Mouse (Mus musculus): ENCODE measurements at regions not wholly inside any gene's neighbourhood (a gene's known extent, or its start where the extent isn't known, plus 50 kb on each side); places are given as distances from the start of the nearest gene placed in this dataset.
A peak's percentile ranks its signal among the peaks of the same experiment; 100 is the strongest.

- no peak overlapping the region for H3K27ac ChIP-seq (ENCODE audit: low read depth, low read length)
- no peaks in the 10 kb centered on the region for H3K36me3 ChIP-seq (ENCODE audit: control insufficient read depth, insufficient read depth, low read length)
- no peak overlapping the region for H3K9ac ChIP-seq (ENCODE audit: low read depth, low read length)
- no peak overlapping the region for H3K4me3 ChIP-seq (ENCODE audit: low read length)
- H3K27me3 ChIP-seq (ENCODE audit: control insufficient read depth, insufficient read depth, low read length), result no peaks in the 10 kb centered on the region
- H3K4me2 ChIP-seq (replicated peaks; ENCODE audit: low read depth, low read length), result no peak overlapping the region
- no peaks in the 10 kb centered on the region for H3K9me3 ChIP-seq (ENCODE audit: control insufficient read depth, low read length)
- no peaks in the 10 kb centered on the region for H3K4me1 ChIP-seq (ENCODE audit: control insufficient read depth, insufficient read depth, low read length)
- no peak for ATAC-seq (ENCODE audit: low FRiP score, low TSS enrichment)
- 83% methylated on average over 4 of the region's 4 CpGs for WGBS
These were observed 129.9 kb downstream of the Mtx2 start for GRCm38 (mm10) chr2:74955281-74956128.

GRCm38 (mm10) chr2:74956129-74956450 lies 130.5 kb downstream of the Mtx2 start:
- H3K27me3 ChIP-seq (ENCODE audit: control insufficient read depth, insufficient read depth, low read length), result no peaks in the 10 kb centered on the region
- WGBS, result 100% methylated on average over 1 of the region's 1 CpGs
- no peaks in the 10 kb centered on the region for H3K36me3 ChIP-seq (ENCODE audit: control insufficient read depth, insufficient read depth, low read length)
- H3K4me3 ChIP-seq (ENCODE audit: low read length), result no peak overlapping the region
- no peaks in the 10 kb centered on the region for H3K9me3 ChIP-seq (ENCODE audit: control insufficient read depth, low read length)
- no peak overlapping the region for H3K4me2 ChIP-seq (replicated peaks; ENCODE audit: low read depth, low read length)
- ATAC-seq (ENCODE audit: low FRiP score, low TSS enrichment), result no peak
- H3K4me1 ChIP-seq (ENCODE audit: control insufficient read depth, insufficient read depth, low read length), result no peaks in the 10 kb centered on the region
- no peak overlapping the region for H3K9ac ChIP-seq (ENCODE audit: low read depth, low read length)
- no peak overlapping the region for H3K27ac ChIP-seq (ENCODE audit: low read depth, low read length)

- ATAC-seq (ENCODE audit: low FRiP score, low TSS enrichment), result no peak
- Histone ChIP-seq H3K9me3 (ENCODE audit: control insufficient read depth, low read length) (no peaks in the 10 kb centered on the region), H3K27ac (ENCODE audit: low read depth, low read length) (no peak overlapping the region), H3K4me2 (replicated peaks; ENCODE audit: low read depth, low read length) (no peak overlapping the region), H3K4me3 (ENCODE audit: low read length) (no peak overlapping the region), H3K4me1 (ENCODE audit: control insufficient read depth, insufficient read depth, low read length) (no peaks in the 10 kb centered on the region), H3K36me3 (ENCODE audit: control insufficient read depth, insufficient read depth, low read length) (no peaks in the 10 kb centered on the region), H3K9ac (ENCODE audit: low read depth, low read length) (no peak overlapping the region), H3K27me3 (ENCODE audit: control insufficient read depth, insufficient read depth, low read length) (no peaks in the 10 kb centered on the region)
- 93% methylated on average over 2 of the region's 2 CpGs for WGBS
These were observed 131.0 kb downstream of the Mtx2 start for GRCm38 (mm10) chr2:74956556-74956955.

GRCm38 (mm10) chr2:74959936-74960335 lies 134.3 kb downstream of the Mtx2 start:
- Histone ChIP-seq H3K27ac (ENCODE audit: low read depth, low read length) (no peak overlapping the region), H3K36me3 (ENCODE audit: control insufficient read depth, insufficient read depth, low read length) (no peaks in the 10 kb centered on the region), H3K4me2 (replicated peaks; ENCODE audit: low read depth, low read length) (no peak overlapping the region), H3K27me3 (ENCODE audit: control insufficient read depth, insufficient read depth, low read length) (no peaks in the 10 kb centered on the region), H3K9ac (ENCODE audit: low read depth, low read length) (no peak overlapping the region), H3K4me1 (ENCODE audit: control insufficient read depth, insufficient read depth, low read length) (0 out of 2 replicates have a peak, but pooled peaks cover 3% of the 10 kb centered on the region), H3K9me3 (ENCODE audit: control insufficient read depth, low read length) (no peaks in the 10 kb centered on the region), H3K4me3 (ENCODE audit: low read length) (no peak overlapping the region)
- no peak for ATAC-seq (ENCODE audit: low FRiP score, low TSS enrichment)
- 42% methylated on average over 5 of the region's 5 CpGs for WGBS

- H3K27me3 ChIP-seq (ENCODE audit: control insufficient read depth, insufficient read depth, low read length), result no peaks in the 10 kb centered on the region
- 0 out of 2 replicates have a peak, but pooled peaks cover 3% of the 10 kb centered on the region for H3K4me1 ChIP-seq (ENCODE audit: control insufficient read depth, insufficient read depth, low read length)
- no peaks in the 10 kb centered on the region for H3K9me3 ChIP-seq (ENCODE audit: control insufficient read depth, low read length)
- H3K27ac ChIP-seq (ENCODE audit: low read depth, low read length), result no peak overlapping the region
- no peak overlapping the region for H3K9ac ChIP-seq (ENCODE audit: low read depth, low read length)
- no peak for ATAC-seq (ENCODE audit: low FRiP score, low TSS enrichment)
- no peak overlapping the region for H3K4me3 ChIP-seq (ENCODE audit: low read length)
- no peak overlapping the region for H3K4me2 ChIP-seq (replicated peaks; ENCODE audit: low read depth, low read length)
- H3K36me3 ChIP-seq (ENCODE audit: control insufficient read depth, insufficient read depth, low read length), result no peaks in the 10 kb centered on the region
- 85% methylated on average over 6 of the region's 6 CpGs for WGBS
These were observed 136.8 kb downstream of the Mtx2 start for GRCm38 (mm10) chr2:74962416-74962815.

GRCm38 (mm10) chr2:74964360-74964759 lies 138.8 kb downstream of the Mtx2 start:
- Histone ChIP-seq H3K4me3 (ENCODE audit: low read length) (no peak overlapping the region), H3K36me3 (ENCODE audit: control insufficient read depth, insufficient read depth, low read length) (no peaks in the 10 kb centered on the region), H3K9me3 (ENCODE audit: control insufficient read depth, low read length) (no peaks in the 10 kb centered on the region), H3K9ac (ENCODE audit: low read depth, low read length) (no peak overlapping the region), H3K27ac (ENCODE audit: low read depth, low read length) (no peak overlapping the region), H3K4me1 (ENCODE audit: control insufficient read depth, insufficient read depth, low read length) (0 out of 2 replicates have a peak, but pooled peaks cover 3% of the 10 kb centered on the region), H3K27me3 (ENCODE audit: control insufficient read depth, insufficient read depth, low read length) (no peaks in the 10 kb centered on the region), H3K4me2 (replicated peaks; ENCODE audit: low read depth, low read length) (no peak overlapping the region)
- peak; percentile 52; the same call in 1 of the 2 replicates for ATAC-seq (ENCODE audit: low FRiP score, low TSS enrichment)
- WGBS, result 2% methylated on average over 6 of the region's 6 CpGs

- Histone ChIP-seq H3K36me3 (ENCODE audit: control insufficient read depth, insufficient read depth, low read length) (no peaks in the 10 kb centered on the region), H3K4me3 (ENCODE audit: low read length) (no peak overlapping the region), H3K9ac (ENCODE audit: low read depth, low read length) (no peak overlapping the region), H3K27me3 (ENCODE audit: control insufficient read depth, insufficient read depth, low read length) (no peaks in the 10 kb centered on the region), H3K4me2 (replicated peaks; ENCODE audit: low read depth, low read length) (no peak overlapping the region; the same call in 1 of the 2 replicates), H3K9me3 (ENCODE audit: control insufficient read depth, low read length) (no peaks in the 10 kb centered on the region), H3K4me1 (ENCODE audit: control insufficient read depth, insufficient read depth, low read length) (0 out of 2 replicates have a peak, but pooled peaks cover 3% of the 10 kb centered on the region), H3K27ac (ENCODE audit: low read depth, low read length) (0 out of 2 replicates have a peak overlapping the region, but pooled peaks have one; percentile 51)
- ATAC-seq (ENCODE audit: low FRiP score, low TSS enrichment), result no peak
- WGBS, result 38% methylated on average over 3 of the region's 3 CpGs
These were observed 139.4 kb downstream of the Mtx2 start for GRCm38 (mm10) chr2:74964980-74965379.

GRCm38 (mm10) chr2:74965384-74966060 lies 139.9 kb downstream of the Mtx2 start:
- Histone ChIP-seq H3K9ac (ENCODE audit: low read depth, low read length) (no peak overlapping the region), H3K27me3 (ENCODE audit: control insufficient read depth, insufficient read depth, low read length) (no peaks in the 10 kb centered on the region), H3K4me1 (ENCODE audit: control insufficient read depth, insufficient read depth, low read length) (0 out of 2 replicates have a peak, but pooled peaks cover 3% of the 10 kb centered on the region), H3K9me3 (ENCODE audit: control insufficient read depth, low read length) (no peaks in the 10 kb centered on the region), H3K27ac (ENCODE audit: low read depth, low read length) (peak overlapping the region; percentile 51; the same call in 1 of the 2 replicates), H3K4me2 (replicated peaks; ENCODE audit: low read depth, low read length) (peak overlapping the region; percentile 31), H3K4me3 (ENCODE audit: low read length) (no peak overlapping the region; the same call in 1 of the 2 replicates), H3K36me3 (ENCODE audit: control insufficient read depth, insufficient read depth, low read length) (no peaks in the 10 kb centered on the region)
- ATAC-seq (ENCODE audit: low FRiP score, low TSS enrichment), result peak; percentile 84
- 20% methylated on average over 18 of the region's 18 CpGs for WGBS
